Mouse (Mus musculus): Measurements from ENCODE around the gene Ppp1r12b. TPM values are rescaled to one million over a fixed set of nuclear protein-coding genes. Genes with fewer than 3 reads are reported as not detected.
"Not testable (repeated sequence)": the region's sequence is repeated elsewhere in the genome, so short reads cannot be mapped to it uniquely, and the experiment has no call there.

Ppp1r12b gene
- polyA plus RNA-seq, 1 experiment = 16.0 TPM

DNA sequence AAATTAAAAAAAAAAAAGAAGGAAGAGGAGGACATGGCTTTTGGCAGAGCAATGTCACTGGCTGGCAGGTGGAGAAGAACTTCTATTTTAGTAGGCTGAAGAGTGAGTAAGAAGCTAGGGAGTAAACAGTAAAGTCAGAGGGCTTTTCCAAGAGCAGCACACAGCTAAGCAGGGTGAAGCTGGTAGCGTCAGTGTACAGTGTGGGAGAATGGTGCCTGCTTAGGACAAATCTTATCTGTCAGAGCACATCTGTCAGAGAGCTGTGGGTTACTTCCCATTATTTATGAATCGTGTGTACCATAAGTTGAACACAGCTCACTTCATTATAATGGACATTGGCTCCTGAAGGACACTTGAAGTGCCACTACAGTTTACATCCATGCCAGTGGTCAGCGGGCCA is 102.9 kb downstream of the Ppp1r12b start:
- DNase-seq = no peak
- H3K4me1 ChIP-seq (replicated peaks; ENCODE audit: control insufficient read depth, insufficient read depth, low read length) = no peaks in the 10 kb centered on the region
- H3K36me3 ChIP-seq (ENCODE audit: control insufficient read depth, insufficient read depth, low read length) = no peaks in the 10 kb centered on the region
- H3K4me3 ChIP-seq (ENCODE audit: control insufficient read depth, insufficient read depth, low read length) = no peak overlapping the region
- H3K27ac ChIP-seq (ENCODE audit: control insufficient read depth, insufficient read depth, low read length) = no peak overlapping the region
- no peaks in the 10 kb centered on the region for H3K27me3 ChIP-seq (ENCODE audit: control insufficient read depth, insufficient read depth, low read length)
- WGBS = 85% methylated on average over 3 of the region's 3 CpGs
- TF ChIP-seq CTCF (IDR thresholded peaks at IDR 0.05; ENCODE audit: borderline replicate concordance, control insufficient read depth, extremely low read depth, insufficient read depth, low read length, poor library complexity) (no peak), POLR2A (IDR thresholded peaks at IDR 0.05; ENCODE audit: control insufficient read depth, extremely low read depth, insufficient read depth, low read length, poor library complexity) (no peak)

DNA sequence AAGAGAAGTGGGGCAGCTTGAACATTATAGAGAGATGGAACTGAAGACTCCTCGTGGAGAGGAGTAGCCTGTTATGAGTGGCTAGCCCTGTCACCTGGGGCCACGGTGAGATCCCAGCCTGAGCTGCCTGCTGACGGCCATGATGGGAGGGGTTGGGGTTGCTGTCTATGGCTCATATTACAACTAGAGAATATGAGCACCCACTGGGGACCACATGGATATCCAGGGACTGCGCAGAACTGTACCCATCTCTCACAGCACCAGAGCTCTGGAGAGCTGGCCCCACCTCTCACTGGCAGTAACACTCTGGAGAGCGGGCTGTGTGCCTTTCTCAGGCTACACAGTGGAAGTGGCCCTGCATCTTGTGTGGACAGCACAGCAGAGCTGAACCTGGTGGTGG is 104.5 kb downstream of the Ppp1r12b start:
- 96% methylated on average over 5 of the region's 5 CpGs for WGBS
- DNase-seq = no peak
- Histone ChIP-seq H3K4me1 (replicated peaks; ENCODE audit: control insufficient read depth, insufficient read depth, low read length) (no peaks in the 10 kb centered on the region), H3K27me3 (ENCODE audit: control insufficient read depth, insufficient read depth, low read length) (no peaks in the 10 kb centered on the region), H3K4me3 (ENCODE audit: control insufficient read depth, insufficient read depth, low read length) (no peak overlapping the region), H3K36me3 (ENCODE audit: control insufficient read depth, insufficient read depth, low read length) (no peaks in the 10 kb centered on the region), H3K27ac (ENCODE audit: control insufficient read depth, insufficient read depth, low read length) (no peak overlapping the region)
- TF ChIP-seq POLR2A (IDR thresholded peaks at IDR 0.05; ENCODE audit: control insufficient read depth, extremely low read depth, insufficient read depth, low read length, poor library complexity) (no peak), CTCF (IDR thresholded peaks at IDR 0.05; ENCODE audit: borderline replicate concordance, control insufficient read depth, extremely low read depth, insufficient read depth, low read length, poor library complexity) (no peak)

DNA sequence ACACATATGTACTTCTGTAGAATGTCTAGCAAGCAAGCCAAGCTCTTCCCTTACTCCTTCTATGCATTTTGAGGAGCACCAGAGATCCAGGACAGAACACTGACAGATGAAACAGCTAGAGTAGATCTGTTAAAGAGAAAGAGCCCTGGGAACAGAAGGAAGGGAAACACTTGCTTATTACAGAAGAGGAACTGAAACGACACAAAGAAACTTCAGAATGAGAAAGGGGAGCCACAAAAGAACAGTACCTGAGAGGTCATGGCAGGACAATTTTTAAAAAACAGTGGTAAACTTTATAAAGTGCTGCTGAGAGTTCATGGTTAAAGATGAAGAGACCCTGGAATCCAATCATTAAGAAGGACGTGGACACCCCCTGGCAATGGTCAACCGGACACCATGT is 105.4 kb downstream of the Ppp1r12b start:
- Histone ChIP-seq H3K4me1 (replicated peaks; ENCODE audit: control insufficient read depth, insufficient read depth, low read length) (no peaks in the 10 kb centered on the region), H3K27me3 (ENCODE audit: control insufficient read depth, insufficient read depth, low read length) (no peaks in the 10 kb centered on the region), H3K4me3 (ENCODE audit: control insufficient read depth, insufficient read depth, low read length) (no peak overlapping the region), H3K27ac (ENCODE audit: control insufficient read depth, insufficient read depth, low read length) (no peak overlapping the region), H3K36me3 (ENCODE audit: control insufficient read depth, insufficient read depth, low read length) (no peaks in the 10 kb centered on the region)
- WGBS = 70% methylated on average over 3 of the region's 3 CpGs
- DNase-seq = no peak
- no peak for TF ChIP-seq POLR2A (IDR thresholded peaks at IDR 0.05; ENCODE audit: control insufficient read depth, extremely low read depth, insufficient read depth, low read length, poor library complexity)
- no peak for TF ChIP-seq CTCF (IDR thresholded peaks at IDR 0.05; ENCODE audit: borderline replicate concordance, control insufficient read depth, extremely low read depth, insufficient read depth, low read length, poor library complexity)

DNA sequence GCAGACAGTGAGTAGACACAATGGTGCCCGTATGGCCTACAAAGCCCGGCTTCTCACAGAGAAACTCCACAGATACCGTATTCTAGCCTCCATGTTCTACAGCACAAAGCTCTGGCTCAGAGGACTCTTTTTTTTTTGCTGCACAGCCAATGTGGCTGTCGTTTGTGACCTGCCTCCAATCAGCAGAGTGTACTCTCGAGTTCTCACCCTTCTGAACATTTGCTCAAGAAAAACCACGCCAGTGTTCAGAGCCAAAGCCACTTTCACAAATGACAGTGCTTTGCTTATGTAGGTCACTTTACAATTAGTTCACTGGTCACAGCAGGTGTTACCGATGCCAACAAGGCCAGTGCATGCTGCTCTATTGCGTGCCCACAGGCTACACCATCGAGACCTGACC is 107.9 kb downstream of the Ppp1r12b start:
- H3K4me3 ChIP-seq (ENCODE audit: control insufficient read depth, insufficient read depth, low read length) = no peak overlapping the region
- H3K36me3 ChIP-seq (ENCODE audit: control insufficient read depth, insufficient read depth, low read length) = no peaks in the 10 kb centered on the region
- H3K4me1 ChIP-seq (replicated peaks; ENCODE audit: control insufficient read depth, insufficient read depth, low read length) = no peaks in the 10 kb centered on the region
- no peak for TF ChIP-seq POLR2A (IDR thresholded peaks at IDR 0.05; ENCODE audit: control insufficient read depth, extremely low read depth, insufficient read depth, low read length, poor library complexity)
- no peak for TF ChIP-seq CTCF (IDR thresholded peaks at IDR 0.05; ENCODE audit: borderline replicate concordance, control insufficient read depth, extremely low read depth, insufficient read depth, low read length, poor library complexity)
- DNase-seq = no peak
- no peak overlapping the region for H3K27ac ChIP-seq (ENCODE audit: control insufficient read depth, insufficient read depth, low read length)
- WGBS = 94% methylated on average over 9 of the region's 9 CpGs
- no peaks in the 10 kb centered on the region for H3K27me3 ChIP-seq (ENCODE audit: control insufficient read depth, insufficient read depth, low read length)

DNA sequence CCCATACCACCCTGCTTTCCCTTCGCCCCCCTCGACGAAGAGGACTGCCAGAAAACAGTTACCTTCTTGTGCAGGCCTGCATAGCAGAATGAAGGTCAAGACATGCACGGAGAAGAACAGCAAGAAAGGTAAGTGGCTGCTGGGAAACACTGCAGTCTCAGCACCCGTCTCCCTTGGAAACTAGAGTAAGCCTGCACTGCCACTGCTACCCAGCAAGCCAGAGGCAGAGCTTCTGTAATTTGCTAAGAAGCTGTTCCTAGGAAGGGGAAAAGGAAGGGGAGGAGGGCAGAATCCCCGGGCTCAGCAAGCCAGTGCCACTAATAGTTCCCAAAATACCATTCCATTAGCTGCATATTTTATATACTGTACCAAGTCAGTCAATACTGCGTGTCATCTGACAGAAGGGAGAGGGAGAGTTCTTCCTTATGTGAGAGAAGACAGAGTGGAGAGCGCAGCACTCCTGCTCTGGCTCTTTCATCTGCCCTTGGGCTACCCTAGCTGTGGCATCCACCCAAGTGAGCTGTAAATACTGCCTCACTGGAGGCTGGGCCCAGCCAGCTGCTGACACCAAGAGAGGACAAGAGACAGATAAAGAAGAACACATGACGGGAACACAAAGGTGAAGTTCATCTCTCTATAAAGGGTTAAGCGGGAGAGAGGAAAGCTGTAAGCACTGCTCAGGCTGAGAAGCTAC is 109.3 kb downstream of the Ppp1r12b start:
- 94% methylated on average over 10 of the region's 10 CpGs for WGBS
- Histone ChIP-seq H3K36me3 (ENCODE audit: control insufficient read depth, insufficient read depth, low read length) (no peaks in the 10 kb centered on the region), H3K4me3 (ENCODE audit: control insufficient read depth, insufficient read depth, low read length) (no peak overlapping the region), H3K4me1 (replicated peaks; ENCODE audit: control insufficient read depth, insufficient read depth, low read length) (no peaks in the 10 kb centered on the region), H3K27me3 (ENCODE audit: control insufficient read depth, insufficient read depth, low read length) (no peaks in the 10 kb centered on the region), H3K27ac (ENCODE audit: control insufficient read depth, insufficient read depth, low read length) (no peak overlapping the region)
- DNase-seq = no peak
- no peak for TF ChIP-seq POLR2A (IDR thresholded peaks at IDR 0.05; ENCODE audit: control insufficient read depth, extremely low read depth, insufficient read depth, low read length, poor library complexity)

DNA sequence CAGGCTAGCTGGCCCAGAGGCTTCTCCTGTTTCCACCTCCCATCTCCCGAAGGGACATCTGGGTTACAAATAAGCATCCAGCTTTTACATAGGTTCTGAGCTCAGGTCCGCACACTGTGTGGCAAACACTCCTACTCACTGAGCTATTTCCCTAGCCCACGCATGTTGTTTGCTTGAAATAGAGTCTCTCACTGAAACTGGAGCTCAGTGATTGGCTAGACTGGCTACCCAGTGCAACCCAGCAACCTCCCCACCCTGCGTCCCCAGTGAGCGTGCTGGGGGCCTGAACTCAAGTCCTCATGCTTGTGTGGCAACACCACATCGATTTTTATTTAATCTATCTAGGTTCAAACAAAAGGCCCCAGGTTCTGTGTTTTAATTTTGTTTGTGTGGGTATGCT is 112.4 kb downstream of the Ppp1r12b start:
- TF ChIP-seq POLR2A (IDR thresholded peaks at IDR 0.05; ENCODE audit: control insufficient read depth, extremely low read depth, insufficient read depth, low read length, poor library complexity) = no peak
- no peaks in the 10 kb centered on the region for H3K4me1 ChIP-seq (replicated peaks; ENCODE audit: control insufficient read depth, insufficient read depth, low read length)
- WGBS = 95% methylated on average over 6 of the region's 6 CpGs
- DNase-seq = no peak
- H3K36me3 ChIP-seq (ENCODE audit: control insufficient read depth, insufficient read depth, low read length) = no peaks in the 10 kb centered on the region
- no peak overlapping the region for H3K4me3 ChIP-seq (ENCODE audit: control insufficient read depth, insufficient read depth, low read length)
- H3K27ac ChIP-seq (ENCODE audit: control insufficient read depth, insufficient read depth, low read length) = no peak overlapping the region
- no peaks in the 10 kb centered on the region for H3K27me3 ChIP-seq (ENCODE audit: control insufficient read depth, insufficient read depth, low read length)

DNA sequence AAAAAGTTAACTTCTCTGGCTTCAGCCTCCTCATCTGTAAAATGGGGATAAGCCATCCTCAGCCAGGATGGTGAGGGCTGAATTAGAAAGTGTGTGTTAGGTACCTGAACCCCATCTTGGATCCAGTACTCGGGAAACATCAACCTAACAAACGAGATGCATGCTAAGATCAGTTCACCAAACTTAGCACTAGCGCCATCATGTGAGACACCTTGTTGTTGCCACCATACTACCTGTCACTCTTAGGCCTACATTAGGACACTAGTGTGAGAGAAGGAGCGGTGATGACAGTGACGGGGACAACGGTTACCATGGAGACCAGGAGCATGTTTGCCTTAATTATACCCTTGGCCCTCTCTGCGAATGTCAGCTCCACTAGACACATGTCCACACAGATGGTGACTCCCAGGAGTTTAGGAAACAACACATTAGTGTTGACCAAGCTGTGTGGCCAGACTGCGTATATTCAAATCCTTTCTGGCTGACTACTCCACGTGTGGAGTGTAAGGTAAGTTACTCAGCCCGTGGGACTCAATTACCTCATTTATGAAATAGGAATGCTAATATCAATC is 118.7 kb downstream of the Ppp1r12b start:
- WGBS = 93% methylated on average over 10 of the region's 10 CpGs
- H3K27ac ChIP-seq (ENCODE audit: control insufficient read depth, insufficient read depth, low read length) = no peak overlapping the region
- H3K4me3 ChIP-seq (ENCODE audit: control insufficient read depth, insufficient read depth, low read length) = no peak overlapping the region
- H3K27me3 ChIP-seq (ENCODE audit: control insufficient read depth, insufficient read depth, low read length) = no peaks in the 10 kb centered on the region
- no peak for TF ChIP-seq POLR2A (IDR thresholded peaks at IDR 0.05; ENCODE audit: control insufficient read depth, extremely low read depth, insufficient read depth, low read length, poor library complexity)
- TF ChIP-seq CTCF (IDR thresholded peaks at IDR 0.05; ENCODE audit: borderline replicate concordance, control insufficient read depth, extremely low read depth, insufficient read depth, low read length, poor library complexity) = no peak
- no peak for DNase-seq
- peaks cover 34% of the 10 kb centered on the region for H3K36me3 ChIP-seq (ENCODE audit: control insufficient read depth, insufficient read depth, low read length)
- H3K4me1 ChIP-seq (replicated peaks; ENCODE audit: control insufficient read depth, insufficient read depth, low read length) = no peaks in the 10 kb centered on the region

DNA sequence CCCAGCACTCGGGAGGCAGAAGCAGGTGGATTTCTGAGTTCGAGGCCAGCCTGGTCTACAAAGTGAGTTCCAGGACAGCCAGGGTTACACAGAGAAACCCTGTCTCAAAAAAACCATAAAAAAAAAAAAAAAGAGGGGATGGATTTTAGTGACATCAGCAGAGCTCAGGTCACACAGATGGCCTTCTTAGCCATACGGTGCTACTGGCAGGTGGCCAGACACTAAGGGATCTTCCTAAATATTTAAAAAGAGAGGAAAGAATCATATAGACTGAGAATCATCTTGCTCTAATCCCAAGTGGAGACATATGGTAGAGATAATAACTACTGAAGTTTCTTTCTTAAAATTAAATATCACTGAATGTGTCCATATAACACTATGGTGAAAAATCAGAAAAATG is 124.9 kb downstream of the Ppp1r12b start:
- H3K4me3 ChIP-seq (ENCODE audit: control insufficient read depth, insufficient read depth, low read length); H3K27me3 ChIP-seq (ENCODE audit: control insufficient read depth, insufficient read depth, low read length); DNase-seq; H3K4me1 ChIP-seq (replicated peaks; ENCODE audit: control insufficient read depth, insufficient read depth, low read length); H3K27ac ChIP-seq (ENCODE audit: control insufficient read depth, insufficient read depth, low read length): not testable (repeated sequence)
- H3K36me3 ChIP-seq (ENCODE audit: control insufficient read depth, insufficient read depth, low read length) = peaks cover 20% of the 10 kb centered on the region
- WGBS = 95% methylated on average over 3 of the region's 3 CpGs
